In the genomic region with DNA sequence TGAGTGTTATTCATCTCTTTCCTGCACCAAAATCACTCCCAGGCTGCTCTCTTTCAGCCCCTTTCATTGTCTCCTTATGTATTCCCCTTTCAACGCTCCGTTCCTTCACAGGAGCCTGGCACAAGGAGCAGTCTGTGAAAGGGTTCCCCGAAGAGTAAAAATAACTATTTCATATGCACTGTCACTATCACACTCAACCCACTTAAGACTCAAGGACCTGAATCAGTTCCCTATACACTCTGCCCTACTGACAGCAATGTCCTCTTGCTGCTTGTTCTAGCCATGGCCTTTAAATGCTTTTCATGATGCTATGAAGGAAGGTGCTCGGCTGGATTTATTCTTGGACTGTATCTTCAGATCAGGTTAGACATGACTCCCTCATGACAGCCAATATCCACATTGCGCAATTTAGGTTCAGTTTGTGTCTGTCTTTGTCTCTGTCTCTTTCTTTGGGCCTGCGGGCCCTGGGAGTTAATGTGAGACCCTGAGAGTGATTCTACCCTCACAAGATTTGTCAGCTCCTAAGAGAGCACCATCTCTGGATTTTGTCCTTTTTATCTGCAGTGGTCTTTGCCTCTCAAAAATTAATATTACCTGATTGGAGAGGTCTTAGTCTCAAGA, we compare ENCODE assay signal across 30 mouse cellular contexts. TPM values are rescaled to one million over a fixed set of nuclear protein-coding genes. Genes with fewer than 3 reads are reported as not detected.
DNase-seq lines count a peak whose midpoint lies in the region; ATAC-seq and TF ChIP-seq lines count a peak whose summit lies in the region.
"Had no signal": no experiment of that assay in that cellular context is flagged by ENCODE, and none has a peak within 500 bp of the region (broad histone marks: within the 10 kb centered on the region; RNA-seq: fewer than 3 reads in every experiment).

No protein-coding gene starts in this region.

- H3K27me3 ChIP-seq in heart, embryonic 16.5 days (ENCODE audit: control insufficient read depth, insufficient read depth, low read length), result no peaks in the 10 kb centered on the region
- no peaks in the 10 kb centered on the region for H3K27me3 ChIP-seq in heart, embryonic 11.5 days (ENCODE audit: control insufficient read depth, insufficient read depth, low read length)
- H3K27me3 ChIP-seq in liver, adult 2 months (ENCODE audit: control insufficient read depth, insufficient read depth, low read length), result no peaks in the 10 kb centered on the region
- H3K27me3 ChIP-seq in liver, embryonic 11.5 days (replicated peaks; ENCODE audit: control insufficient read depth, insufficient read depth, low read length), result no peaks in the 10 kb centered on the region
- H3K27me3 ChIP-seq: forebrain, embryonic 13.5 days; hindbrain, embryonic 13.5 days; intestine, embryonic 15.5 days; kidney, embryonic 15.5 days had no signal

- intact Hi-C loops in heart, postnatal 36 days (cut with DNase I), result no loop called here
- intact Hi-C loops in gastrocnemius, postnatal 14 days (cut with DNase I; ENCODE audit: low total_unique reads), result no loop called here

- no peak overlapping the region for H3K27ac ChIP-seq in heart, embryonic 16.5 days (ENCODE audit: low read length)
- no peak overlapping the region for H3K27ac ChIP-seq in heart, embryonic 11.5 days (ENCODE audit: low read depth, low read length)
- H3K27ac ChIP-seq in liver, adult 2 months (replicated peaks; ENCODE audit: insufficient read depth, low read depth, low read length), result no peak overlapping the region
- no peak overlapping the region for H3K27ac ChIP-seq in liver, embryonic 11.5 days (ENCODE audit: low read depth, low read length)
- H3K27ac ChIP-seq: forebrain, embryonic 10.5 days; forebrain, embryonic 13.5 days; heart, embryonic 13.5 days; hindbrain, embryonic 10.5 days; hindbrain, embryonic 13.5 days; intestine, embryonic 15.5 days; kidney, embryonic 15.5 days had no signal

- WGBS in heart, embryonic 16.5 days, result 63% methylated on average over 6 of the region's 6 CpGs
- WGBS in heart, embryonic 11.5 days (ENCODE audit: insufficient replicate concordance), result 67% methylated on average over 6 of the region's 6 CpGs
- WGBS in liver, adult 2 months, result 72% methylated on average over 6 of the region's 6 CpGs
- 82% methylated on average over 6 of the region's 6 CpGs for WGBS in liver, embryonic 11.5 days

- DNase-seq in heart, adult 9 months (ENCODE audit: low spot score in 2 of 2), result peak; percentile 5
- DNase-seq in heart, postnatal 36 days, result no peak
- DNase-seq in liver, adult 2 months (ENCODE audit: extremely low read depth, low read depth, low spot score), result peak; percentile 30
- DNase-seq in liver, embryonic 11.5 days (ENCODE audit: low spot score), result no peak
- DNase-seq in gastrocnemius, postnatal 14 days, result no peak
- DNase-seq: adrenal gland, adult 8-10 months; adrenal gland, postnatal 25 days; cerebellum, adult 11-12 months; cerebellum, adult 8-10 months; cerebellum, postnatal 10 days; cerebellum, postnatal 36 days; gastrocnemius, postnatal 10 days; kidney, adult 11 months; kidney, adult 8-10 months had no signal

- H3K36me3 ChIP-seq in heart, embryonic 16.5 days (ENCODE audit: control insufficient read depth, insufficient read depth), result no peaks in the 10 kb centered on the region
- no peaks in the 10 kb centered on the region for H3K36me3 ChIP-seq in heart, embryonic 11.5 days (ENCODE audit: control insufficient read depth, insufficient read depth, low read length)
- no peaks in the 10 kb centered on the region for H3K36me3 ChIP-seq in liver, adult 2 months (ENCODE audit: control insufficient read depth, insufficient read depth, low read length)
- no peaks in the 10 kb centered on the region for H3K36me3 ChIP-seq in liver, embryonic 11.5 days (ENCODE audit: control insufficient read depth, insufficient read depth, low read length)
- H3K36me3 ChIP-seq: forebrain, embryonic 10.5 days; heart, embryonic 13.5 days; hindbrain, embryonic 10.5 days; hindbrain, embryonic 13.5 days; intestine, embryonic 15.5 days; kidney, embryonic 15.5 days had no signal

- TF ChIP-seq CTCF in liver, adult 2 months (IDR thresholded peaks at IDR 0.05; ENCODE audit: low read depth, low read length), result no peak

- no peak overlapping the region for H3K4me2 ChIP-seq in heart, embryonic 16.5 days (ENCODE audit: low read depth, low read length)
- H3K4me2 ChIP-seq in heart, embryonic 11.5 days, result no peak overlapping the region
- no peak overlapping the region for H3K4me2 ChIP-seq in liver, embryonic 11.5 days
- H3K4me2 ChIP-seq: forebrain, embryonic 13.5 days; heart, embryonic 13.5 days; hindbrain, embryonic 13.5 days; intestine, embryonic 15.5 days; kidney, embryonic 15.5 days had no signal

- peaks cover 10% of the 10 kb centered on the region for H3K4me1 ChIP-seq in heart, embryonic 16.5 days (ENCODE audit: control insufficient read depth, insufficient read depth, low read length)
- H3K4me1 ChIP-seq in heart, embryonic 11.5 days (ENCODE audit: control insufficient read depth, insufficient read depth, low read length), result no peaks in the 10 kb centered on the region
- H3K4me1 ChIP-seq in liver, adult 2 months (ENCODE audit: control insufficient read depth, insufficient read depth, low read length), result no peaks in the 10 kb centered on the region; the same call in 1 of the 2 replicates
- H3K4me1 ChIP-seq in liver, embryonic 11.5 days (replicated peaks; ENCODE audit: control insufficient read depth, insufficient read depth, low read length), result no peaks in the 10 kb centered on the region
- H3K4me1 ChIP-seq: forebrain, embryonic 10.5 days; hindbrain, embryonic 10.5 days; intestine, embryonic 15.5 days had no signal

- ATAC-seq in heart, embryonic 16.5 days (replicated peaks; ENCODE audit: extremely low read depth, insufficient read depth, low FRiP score), result peak; percentile 81
- ATAC-seq in heart, embryonic 11.5 days (replicated peaks; ENCODE audit: insufficient number of reproducible peaks, low FRiP score, low TSS enrichment), result no peak
- ATAC-seq in liver, embryonic 11.5 days (replicated peaks; ENCODE audit: low FRiP score), result no peak
- ATAC-seq: activated CD4-positive, CD25-positive, alpha-beta regulatory T cell, adult 4 months; forebrain, embryonic 13.5 days; forebrain, embryonic 16.5 days; hindbrain, embryonic 16.5 days; intestine, embryonic 15.5 days had no signal

- H3K9ac ChIP-seq in heart, embryonic 16.5 days (ENCODE audit: low read length), result no peak overlapping the region
- no peak overlapping the region for H3K9ac ChIP-seq in heart, embryonic 11.5 days (ENCODE audit: low read depth, low read length)
- H3K9ac ChIP-seq in liver, adult 2 months (ENCODE audit: low read depth, low read length), result no peak overlapping the region
- no peak overlapping the region for H3K9ac ChIP-seq in liver, embryonic 11.5 days (ENCODE audit: low read depth, low read length)
- H3K9ac ChIP-seq: forebrain, embryonic 13.5 days; heart, embryonic 13.5 days; hindbrain, embryonic 13.5 days; intestine, embryonic 15.5 days; kidney, embryonic 15.5 days had no signal

- no peaks in the 10 kb centered on the region for H3K79me2 ChIP-seq in liver, adult 2 months (ENCODE audit: control insufficient read depth, insufficient read depth, low read length)

- H3K4me3 ChIP-seq in heart, embryonic 16.5 days (ENCODE audit: low read length), result no peak overlapping the region
- no peak overlapping the region for H3K4me3 ChIP-seq in heart, embryonic 11.5 days (ENCODE audit: low read depth, low read length)
- H3K4me3 ChIP-seq in liver, adult 2 months (ENCODE audit: insufficient read depth, low read depth, low read length), result no peak overlapping the region
- H3K4me3 ChIP-seq in liver, embryonic 11.5 days (ENCODE audit: low read depth, low read length), result no peak overlapping the region
- H3K4me3 ChIP-seq: forebrain, embryonic 10.5 days; forebrain, embryonic 13.5 days; heart, embryonic 13.5 days; hindbrain, embryonic 10.5 days; hindbrain, embryonic 13.5 days; intestine, embryonic 15.5 days; kidney, embryonic 15.5 days had no signal

- TF ChIP-seq POLR2A in liver, adult 2 months (IDR thresholded peaks at IDR 0.05; ENCODE audit: extremely low read depth, insufficient read depth, low read length), result no peak

- H3K9me3 ChIP-seq in heart, embryonic 16.5 days (replicated peaks; ENCODE audit: control insufficient read depth, low read length), result no peaks in the 10 kb centered on the region
- no peaks in the 10 kb centered on the region for H3K9me3 ChIP-seq in heart, embryonic 11.5 days (replicated peaks; ENCODE audit: control insufficient read depth, low read length)
- no peaks in the 10 kb centered on the region for H3K9me3 ChIP-seq in liver, embryonic 11.5 days (ENCODE audit: control insufficient read depth, low read length)
- H3K9me3 ChIP-seq: forebrain, embryonic 10.5 days; forebrain, embryonic 13.5 days; heart, embryonic 13.5 days; hindbrain, embryonic 10.5 days; hindbrain, embryonic 13.5 days; intestine, embryonic 15.5 days; kidney, embryonic 15.5 days had no signal

RNA-seq across cellular contexts. Expression of gene Nps, which starts 49.4 kb away (rescaled TPM):
- total RNA-seq in heart, postnatal 36 days (2021), result not detected
- not detected in 2 replicates for polyA plus RNA-seq in heart, embryonic 16.5 days (2015; fragmentation: Nextera tagmentation; extraction: Ambion mirVana)
- polyA plus RNA-seq in heart, embryonic 11.5 days (2014; fragmentation: Nextera tagmentation; extraction: Ambion mirVana), result not detected in 2 replicates
- total RNA-seq in liver, adult 2 months (2014; rRNA removed), result not detected in 2 replicates
- polyA plus RNA-seq in liver, adult 2 months (2012; rRNA removed), result not detected in 2 replicates
- not detected in 2 replicates for polyA plus RNA-seq in liver, embryonic 11.5 days (2014; fragmentation: Nextera tagmentation; extraction: Ambion mirVana)
- under 1 TPM in 1 of 2 experiments, not detected in 1; 0.27 TPM for total RNA-seq in gastrocnemius, postnatal 14 days (2021)
- total RNA-seq: adrenal gland, postnatal 25 days; ES-E14; gastrocnemius, adult 18-20 months; gastrocnemius, postnatal 10 days; gastrocnemius, postnatal 4 days had no signal
- polyA plus RNA-seq: activated CD4-positive, CD25-positive, alpha-beta regulatory T cell, adult 4 months; embryonic facial prominence, embryonic 11.5 days; forebrain, embryonic 10.5 days; forebrain, embryonic 13.5 days; heart, embryonic 13.5 days; hindbrain, embryonic 10.5 days; hindbrain, embryonic 13.5 days; intestine, embryonic 15.5 days; kidney, embryonic 15.5 days had no signal

Comparison
In these comparisons a context has a peak if more than half of its experiments do, and no peak if none do; other contexts are left out.
1. DNase-seq: peak in heart, adult 9 months (2 of 2) and liver, adult 2 months (single experiment); none in heart, postnatal 36 days (0 of 2), liver, embryonic 11.5 days (single experiment) and gastrocnemius, postnatal 14 days (single experiment).